Mouse (Mus musculus): ENCODE measurements around the gene Tmem248. TPM values are rescaled to one million over a fixed set of nuclear protein-coding genes. Genes with fewer than 3 reads are reported as not detected.

Gene Tmem248
- polyA plus RNA-seq, 1 experiment from 2014 or later: 24.0 TPM

GRCm38 (mm10) chr5:130217406-130217805 is 525 bp downstream of the Tmem248 start:
- no peak overlapping the region for H3K9ac ChIP-seq (ENCODE audit: low read depth, low read length)
- H3K9me3 ChIP-seq (replicated peaks; ENCODE audit: control insufficient read depth, low read length): no peaks in the 10 kb centered on the region
- H3K4me2 ChIP-seq (ENCODE audit: low read depth, low read length): no peak overlapping the region
- 81% methylated on average over 4 of the region's 4 CpGs for WGBS (ENCODE audit: insufficient replicate concordance)
- no peaks in the 10 kb centered on the region for H3K27me3 ChIP-seq (ENCODE audit: control insufficient read depth, insufficient read depth, low read depth, low read length)
- no peak overlapping the region for H3K27ac ChIP-seq (ENCODE audit: low read length)
- peaks cover 11% of the 10 kb centered on the region for H3K36me3 ChIP-seq (ENCODE audit: control insufficient read depth, insufficient read depth)
- no peak for ATAC-seq (ENCODE audit: low read depth)
- no peak overlapping the region for H3K4me3 ChIP-seq (ENCODE audit: low read depth, low read length)
- peaks cover 9% of the 10 kb centered on the region for H3K4me1 ChIP-seq (ENCODE audit: control insufficient read depth, low read depth, low read length)

GRCm38 (mm10) chr5:130218336-130218735 is 1.5 kb downstream of the Tmem248 start:
- H3K9ac ChIP-seq (ENCODE audit: low read depth, low read length): no peak overlapping the region
- H3K9me3 ChIP-seq (replicated peaks; ENCODE audit: control insufficient read depth, low read length): no peaks in the 10 kb centered on the region
- no peak overlapping the region for H3K27ac ChIP-seq (ENCODE audit: low read length)
- peaks cover 12% of the 10 kb centered on the region for H3K4me1 ChIP-seq (ENCODE audit: control insufficient read depth, low read depth, low read length)
- WGBS (ENCODE audit: insufficient replicate concordance): 83% methylated on average over 5 of the region's 5 CpGs
- no peaks in the 10 kb centered on the region for H3K27me3 ChIP-seq (ENCODE audit: control insufficient read depth, insufficient read depth, low read depth, low read length)
- ATAC-seq (ENCODE audit: low read depth): no peak
- no peak overlapping the region for H3K4me3 ChIP-seq (ENCODE audit: low read depth, low read length)
- H3K4me2 ChIP-seq (ENCODE audit: low read depth, low read length): no peak overlapping the region
- H3K36me3 ChIP-seq (ENCODE audit: control insufficient read depth, insufficient read depth): peaks cover 6% of the 10 kb centered on the region

DNA sequence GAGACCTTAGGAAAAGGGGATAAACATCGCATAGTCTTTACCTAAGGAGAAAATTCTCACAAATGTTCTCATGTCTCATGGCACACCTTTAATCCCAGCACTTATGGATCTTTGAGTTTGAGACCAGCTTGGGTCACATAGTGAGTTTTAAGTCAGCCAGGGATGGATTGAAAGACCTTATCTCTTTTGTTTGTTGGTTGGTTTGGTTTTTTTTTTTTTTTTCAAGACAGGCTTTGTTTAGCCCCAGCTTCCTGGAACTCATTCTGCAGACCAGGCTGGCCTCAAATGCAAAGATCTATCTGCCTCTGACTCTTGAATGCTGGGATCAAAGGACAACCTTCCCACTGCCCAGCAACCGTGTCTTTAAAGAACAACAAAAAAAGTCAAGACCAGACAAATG is 4.4 kb downstream of the Tmem248 start:
- Histone ChIP-seq H3K4me1 (ENCODE audit: control insufficient read depth, low read depth, low read length) (peaks cover 24% of the 10 kb centered on the region), H3K27ac (ENCODE audit: low read length) (peak overlapping the region; percentile 86), H3K4me3 (ENCODE audit: low read depth, low read length) (peak overlapping the region; percentile 99), H3K9ac (ENCODE audit: low read depth, low read length) (peak overlapping the region; percentile 99), H3K27me3 (ENCODE audit: control insufficient read depth, insufficient read depth, low read depth, low read length) (no peaks in the 10 kb centered on the region), H3K9me3 (replicated peaks; ENCODE audit: control insufficient read depth, low read length) (no peaks in the 10 kb centered on the region), H3K36me3 (ENCODE audit: control insufficient read depth, insufficient read depth) (no peaks in the 10 kb centered on the region), H3K4me2 (ENCODE audit: low read depth, low read length) (peak overlapping the region; percentile 93)
- 45% methylated on average over 2 of the region's 2 CpGs for WGBS (ENCODE audit: insufficient replicate concordance)
- no peak for ATAC-seq (ENCODE audit: low read depth)

DNA sequence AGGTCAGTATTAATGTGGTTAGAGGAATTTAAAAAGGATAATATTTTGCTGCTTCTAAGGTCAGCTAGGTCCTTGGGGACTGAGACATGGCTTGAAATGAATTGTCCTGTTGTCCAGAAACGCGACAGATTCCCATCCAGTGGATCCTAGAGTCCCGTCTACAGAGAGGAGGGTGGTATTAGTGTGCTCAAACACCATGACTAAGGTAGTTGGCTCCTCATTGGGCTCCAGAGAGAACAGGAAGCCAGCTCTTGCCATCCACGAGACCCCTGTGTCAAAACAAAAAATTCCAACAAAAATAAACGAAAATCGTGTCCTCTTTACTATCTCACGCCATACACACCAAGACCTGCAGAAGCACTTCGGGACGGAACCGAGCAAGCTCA is 4.9 kb downstream of the Tmem248 start:
- H3K9ac ChIP-seq (ENCODE audit: low read depth, low read length): peak overlapping the region; percentile 99
- peak; percentile 17; the same call in 1 of the 2 replicates for ATAC-seq (ENCODE audit: low read depth)
- 4% methylated on average over 10 of the region's 10 CpGs for WGBS (ENCODE audit: insufficient replicate concordance)

GRCm38 (mm10) chr5:130222146-130223004 is 5.5 kb downstream of the Tmem248 start:
- Histone ChIP-seq H3K27me3 (ENCODE audit: control insufficient read depth, insufficient read depth, low read depth, low read length) (no peaks in the 10 kb centered on the region), H3K4me1 (ENCODE audit: control insufficient read depth, low read depth, low read length) (peaks cover 28% of the 10 kb centered on the region), H3K4me2 (ENCODE audit: low read depth, low read length) (peak overlapping the region; percentile 93), H3K9me3 (replicated peaks; ENCODE audit: control insufficient read depth, low read length) (no peaks in the 10 kb centered on the region), H3K9ac (ENCODE audit: low read depth, low read length) (peak overlapping the region; percentile 99), H3K27ac (ENCODE audit: low read length) (peak overlapping the region; percentile 86), H3K36me3 (ENCODE audit: control insufficient read depth, insufficient read depth) (no peaks in the 10 kb centered on the region), H3K4me3 (ENCODE audit: low read depth, low read length) (peak overlapping the region; percentile 99)
- under 1% methylated on average over 88 of the region's 88 CpGs for WGBS (ENCODE audit: insufficient replicate concordance)
- ATAC-seq (ENCODE audit: low read depth): peak; percentile 90

More for the DNA sequence above, 4.9 kb downstream of the Tmem248 start:
- Histone ChIP-seq H3K4me1 (ENCODE audit: control insufficient read depth, low read depth, low read length) (peaks cover 24% of the 10 kb centered on the region), H3K4me3 (ENCODE audit: low read depth, low read length) (peak overlapping the region; percentile 99), H3K27me3 (ENCODE audit: control insufficient read depth, insufficient read depth, low read depth, low read length) (no peaks in the 10 kb centered on the region), H3K9me3 (replicated peaks; ENCODE audit: control insufficient read depth, low read length) (no peaks in the 10 kb centered on the region), H3K27ac (ENCODE audit: low read length) (peak overlapping the region; percentile 86), H3K36me3 (ENCODE audit: control insufficient read depth, insufficient read depth) (no peaks in the 10 kb centered on the region), H3K4me2 (ENCODE audit: low read depth, low read length) (peak overlapping the region; percentile 93)

- Histone ChIP-seq H3K4me2 (ENCODE audit: low read depth, low read length) (no peak overlapping the region), H3K36me3 (ENCODE audit: control insufficient read depth, insufficient read depth) (peaks cover 10% of the 10 kb centered on the region), H3K9ac (ENCODE audit: low read depth, low read length) (no peak overlapping the region), H3K27ac (ENCODE audit: low read length) (no peak overlapping the region), H3K4me3 (ENCODE audit: low read depth, low read length) (no peak overlapping the region), H3K9me3 (replicated peaks; ENCODE audit: control insufficient read depth, low read length) (no peaks in the 10 kb centered on the region), H3K27me3 (ENCODE audit: control insufficient read depth, insufficient read depth, low read depth, low read length) (no peaks in the 10 kb centered on the region), H3K4me1 (ENCODE audit: control insufficient read depth, low read depth, low read length) (peaks cover 22% of the 10 kb centered on the region)
- ATAC-seq (ENCODE audit: low read depth): no peak
- 79% methylated on average over 3 of the region's 3 CpGs for WGBS (ENCODE audit: insufficient replicate concordance)
These were observed 9.9 kb downstream of the Tmem248 start for GRCm38 (mm10) chr5:130226790-130227189.

- ATAC-seq (ENCODE audit: low read depth): no peak
- Histone ChIP-seq H3K4me2 (ENCODE audit: low read depth, low read length) (no peak overlapping the region), H3K4me3 (ENCODE audit: low read depth, low read length) (no peak overlapping the region), H3K36me3 (ENCODE audit: control insufficient read depth, insufficient read depth) (peaks cover 20% of the 10 kb centered on the region), H3K9me3 (replicated peaks; ENCODE audit: control insufficient read depth, low read length) (no peaks in the 10 kb centered on the region), H3K27ac (ENCODE audit: low read length) (no peak overlapping the region), H3K27me3 (ENCODE audit: control insufficient read depth, insufficient read depth, low read depth, low read length) (no peaks in the 10 kb centered on the region), H3K9ac (ENCODE audit: low read depth, low read length) (no peak overlapping the region), H3K4me1 (ENCODE audit: control insufficient read depth, low read depth, low read length) (peaks cover 21% of the 10 kb centered on the region)
- 68% methylated on average over 4 of the region's 4 CpGs for WGBS (ENCODE audit: insufficient replicate concordance)
These were observed 11.2 kb downstream of the Tmem248 start for GRCm38 (mm10) chr5:130228120-130228519.

DNA sequence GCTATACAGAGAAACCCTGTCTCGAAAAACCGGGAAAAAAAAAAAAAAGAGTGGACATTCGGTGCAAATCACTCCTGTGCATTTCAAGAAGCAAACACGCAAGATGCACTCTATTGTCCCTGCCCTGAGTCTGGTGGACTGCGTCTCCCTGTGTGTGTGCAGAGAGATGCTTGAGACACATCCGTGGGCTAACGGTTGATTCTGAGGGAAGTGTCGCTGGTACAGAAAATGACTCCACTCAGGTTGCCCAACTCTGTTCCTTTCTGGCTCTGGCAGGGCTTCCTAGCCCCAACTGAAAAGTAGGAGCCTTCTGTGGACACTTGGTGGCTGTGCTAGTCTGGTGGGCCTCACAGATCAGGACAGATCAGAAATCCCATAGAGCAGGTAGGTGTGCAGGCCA is 19.4 kb downstream of the Tmem248 start:
- no peak overlapping the region for H3K27ac ChIP-seq (ENCODE audit: low read length)
- H3K4me3 ChIP-seq (ENCODE audit: low read depth, low read length): no peak overlapping the region

GRCm38 (mm10) chr5:130239236-130239635 is 22.4 kb downstream of the Tmem248 start:
- H3K4me1 ChIP-seq (ENCODE audit: control insufficient read depth, low read depth, low read length): no peaks in the 10 kb centered on the region
- no peak overlapping the region for H3K4me2 ChIP-seq (ENCODE audit: low read depth, low read length)
- no peak overlapping the region for H3K27ac ChIP-seq (ENCODE audit: low read length)
- no peak overlapping the region for H3K9ac ChIP-seq (ENCODE audit: low read depth, low read length)
- ATAC-seq (ENCODE audit: low read depth): no peak
- no peak overlapping the region for H3K4me3 ChIP-seq (ENCODE audit: low read depth, low read length)
- H3K9me3 ChIP-seq (replicated peaks; ENCODE audit: control insufficient read depth, low read length): no peaks in the 10 kb centered on the region
- WGBS (ENCODE audit: insufficient replicate concordance): 87% methylated on average over 7 of the region's 7 CpGs
- no peaks in the 10 kb centered on the region for H3K27me3 ChIP-seq (ENCODE audit: control insufficient read depth, insufficient read depth, low read depth, low read length)
- H3K36me3 ChIP-seq (ENCODE audit: control insufficient read depth, insufficient read depth): peaks cover 74% of the 10 kb centered on the region

More for the DNA sequence above, 19.4 kb downstream of the Tmem248 start:
- H3K9me3 ChIP-seq (replicated peaks; ENCODE audit: control insufficient read depth, low read length): no peaks in the 10 kb centered on the region
- no peak for ATAC-seq (ENCODE audit: low read depth)
- H3K9ac ChIP-seq (ENCODE audit: low read depth, low read length): no peak overlapping the region
- peaks cover 78% of the 10 kb centered on the region for H3K36me3 ChIP-seq (ENCODE audit: control insufficient read depth, insufficient read depth)
- H3K4me2 ChIP-seq (ENCODE audit: low read depth, low read length): no peak overlapping the region
- no peaks in the 10 kb centered on the region for H3K27me3 ChIP-seq (ENCODE audit: control insufficient read depth, insufficient read depth, low read depth, low read length)
- H3K4me1 ChIP-seq (ENCODE audit: control insufficient read depth, low read depth, low read length): no peaks in the 10 kb centered on the region
- WGBS (ENCODE audit: insufficient replicate concordance): 88% methylated on average over 8 of the region's 8 CpGs
